Mouse (Mus musculus): ENCODE data around the gene Lpin2. TPM values are rescaled to one million over a fixed set of nuclear protein-coding genes. Genes with fewer than 3 reads are reported as not detected.

The Lpin2 gene
- polyA plus RNA-seq, 1 experiment from 2014 or later: 30.8 TPM

GRCm38 (mm10) chr17:71193485-71193884, 11.1 kb downstream of the Lpin2 start:
- Histone ChIP-seq H3K27ac (ENCODE audit: low read length) (no peak overlapping the region), H3K36me3 (ENCODE audit: control insufficient read depth, insufficient read depth, low read length) (0 out of 2 replicates have a peak, but pooled peaks cover 2% of the 10 kb centered on the region), H3K4me2 (ENCODE audit: low read depth, low read length) (no peak overlapping the region), H3K4me1 (replicated peaks; ENCODE audit: control insufficient read depth, insufficient read depth, low read length) (peaks cover 16% of the 10 kb centered on the region), H3K9me3 (ENCODE audit: control insufficient read depth, low read length) (no peaks in the 10 kb centered on the region), H3K4me3 (ENCODE audit: low read length) (no peak overlapping the region), H3K9ac (ENCODE audit: low read length) (no peak overlapping the region), H3K27me3 (ENCODE audit: control insufficient read depth, insufficient read depth, low read depth, low read length) (no peaks in the 10 kb centered on the region)
- 38% methylated on average over 1 of the region's 1 CpGs for WGBS
- no peak for ATAC-seq (ENCODE audit: low read depth)

GRCm38 (mm10) chr17:71194906-71195632, 12.7 kb downstream of the Lpin2 start:
- no peak overlapping the region for H3K27ac ChIP-seq (ENCODE audit: low read length)

GRCm38 (mm10) chr17:71195633-71196391, 13.5 kb downstream of the Lpin2 start:
- peak overlapping the region; percentile 36 for H3K4me3 ChIP-seq (ENCODE audit: low read length)

More at GRCm38 (mm10) chr17:71194906-71195632, 12.7 kb downstream of the Lpin2 start:
- Histone ChIP-seq H3K9ac (ENCODE audit: low read length) (0 out of 2 replicates have a peak overlapping the region, but pooled peaks have one; percentile 6), H3K36me3 (ENCODE audit: control insufficient read depth, insufficient read depth, low read length) (0 out of 2 replicates have a peak, but pooled peaks cover 2% of the 10 kb centered on the region), H3K9me3 (ENCODE audit: control insufficient read depth, low read length) (no peaks in the 10 kb centered on the region), H3K4me1 (replicated peaks; ENCODE audit: control insufficient read depth, insufficient read depth, low read length) (peaks cover 16% of the 10 kb centered on the region), H3K4me2 (ENCODE audit: low read depth, low read length) (peak overlapping the region; percentile 57; the same call in 1 of the 2 replicates), H3K4me3 (ENCODE audit: low read length) (no peak overlapping the region), H3K27me3 (ENCODE audit: control insufficient read depth, insufficient read depth, low read depth, low read length) (no peaks in the 10 kb centered on the region)
- WGBS: 50% methylated on average over 3 of the region's 3 CpGs
- ATAC-seq (ENCODE audit: low read depth): no peak

GRCm38 (mm10) chr17:71196415-71196814, 14.1 kb downstream of the Lpin2 start:
- Histone ChIP-seq H3K27me3 (ENCODE audit: control insufficient read depth, insufficient read depth, low read depth, low read length) (no peaks in the 10 kb centered on the region), H3K4me1 (replicated peaks; ENCODE audit: control insufficient read depth, insufficient read depth, low read length) (peaks cover 11% of the 10 kb centered on the region), H3K27ac (ENCODE audit: low read length) (no peak overlapping the region), H3K4me2 (ENCODE audit: low read depth, low read length) (no peak overlapping the region), H3K9ac (ENCODE audit: low read length) (no peak overlapping the region), H3K4me3 (ENCODE audit: low read length) (no peak overlapping the region), H3K36me3 (ENCODE audit: control insufficient read depth, insufficient read depth, low read length) (0 out of 2 replicates have a peak, but pooled peaks cover 2% of the 10 kb centered on the region), H3K9me3 (ENCODE audit: control insufficient read depth, low read length) (no peaks in the 10 kb centered on the region)
- WGBS: 57% methylated on average over 3 of the region's 3 CpGs
- no peak for ATAC-seq (ENCODE audit: low read depth)

More at GRCm38 (mm10) chr17:71195633-71196391, 13.5 kb downstream of the Lpin2 start:
- no peaks in the 10 kb centered on the region for H3K9me3 ChIP-seq (ENCODE audit: control insufficient read depth, low read length)
- 0 out of 2 replicates have a peak overlapping the region, but pooled peaks have one; percentile 6 for H3K9ac ChIP-seq (ENCODE audit: low read length)
- no peak overlapping the region for H3K27ac ChIP-seq (ENCODE audit: low read length)
- H3K36me3 ChIP-seq (ENCODE audit: control insufficient read depth, insufficient read depth, low read length): 0 out of 2 replicates have a peak, but pooled peaks cover 2% of the 10 kb centered on the region
- WGBS: 23% methylated on average over 10 of the region's 10 CpGs
- peak overlapping the region; percentile 57 for H3K4me2 ChIP-seq (ENCODE audit: low read depth, low read length)
- H3K4me1 ChIP-seq (replicated peaks; ENCODE audit: control insufficient read depth, insufficient read depth, low read length): peaks cover 13% of the 10 kb centered on the region
- H3K27me3 ChIP-seq (ENCODE audit: control insufficient read depth, insufficient read depth, low read depth, low read length): no peaks in the 10 kb centered on the region
- ATAC-seq (ENCODE audit: low read depth): peak; percentile 51

GRCm38 (mm10) chr17:71199346-71199745, 17.0 kb downstream of the Lpin2 start:
- ATAC-seq (ENCODE audit: low read depth): no peak
- Histone ChIP-seq H3K4me3 (ENCODE audit: low read length) (no peak overlapping the region), H3K36me3 (ENCODE audit: control insufficient read depth, insufficient read depth, low read length) (0 out of 2 replicates have a peak, but pooled peaks cover 2% of the 10 kb centered on the region), H3K9me3 (ENCODE audit: control insufficient read depth, low read length) (no peaks in the 10 kb centered on the region), H3K9ac (ENCODE audit: low read length) (no peak overlapping the region), H3K27me3 (ENCODE audit: control insufficient read depth, insufficient read depth, low read depth, low read length) (no peaks in the 10 kb centered on the region), H3K27ac (ENCODE audit: low read length) (no peak overlapping the region), H3K4me2 (ENCODE audit: low read depth, low read length) (no peak overlapping the region), H3K4me1 (replicated peaks; ENCODE audit: control insufficient read depth, insufficient read depth, low read length) (peaks cover 13% of the 10 kb centered on the region)
- WGBS: 62% methylated on average over 3 of the region's 3 CpGs

GRCm38 (mm10) chr17:71202136-71202535, 19.8 kb downstream of the Lpin2 start:
- no peak for ATAC-seq (ENCODE audit: low read depth)
- H3K4me3 ChIP-seq (ENCODE audit: low read length): no peak overlapping the region
- no peaks in the 10 kb centered on the region for H3K9me3 ChIP-seq (ENCODE audit: control insufficient read depth, low read length)
- H3K9ac ChIP-seq (ENCODE audit: low read length): no peak overlapping the region
- no peaks in the 10 kb centered on the region for H3K27me3 ChIP-seq (ENCODE audit: control insufficient read depth, insufficient read depth, low read depth, low read length)
- WGBS: 76% methylated on average over 4 of the region's 4 CpGs
- H3K4me1 ChIP-seq (replicated peaks; ENCODE audit: control insufficient read depth, insufficient read depth, low read length): peaks cover 2% of the 10 kb centered on the region; the same call in 1 of the 2 replicates
- H3K4me2 ChIP-seq (ENCODE audit: low read depth, low read length): no peak overlapping the region
- H3K27ac ChIP-seq (ENCODE audit: low read length): no peak overlapping the region
- H3K36me3 ChIP-seq (ENCODE audit: control insufficient read depth, insufficient read depth, low read length): 0 out of 2 replicates have a peak, but pooled peaks cover 2% of the 10 kb centered on the region

GRCm38 (mm10) chr17:71203998-71204808, 21.8 kb downstream of the Lpin2 start:
- Histone ChIP-seq H3K27me3 (ENCODE audit: control insufficient read depth, insufficient read depth, low read depth, low read length) (no peaks in the 10 kb centered on the region), H3K9ac (ENCODE audit: low read length) (no peak overlapping the region), H3K4me1 (replicated peaks; ENCODE audit: control insufficient read depth, insufficient read depth, low read length) (peaks cover 2% of the 10 kb centered on the region; the same call in 1 of the 2 replicates), H3K36me3 (ENCODE audit: control insufficient read depth, insufficient read depth, low read length) (0 out of 2 replicates have a peak, but pooled peaks cover 2% of the 10 kb centered on the region), H3K9me3 (ENCODE audit: control insufficient read depth, low read length) (no peaks in the 10 kb centered on the region), H3K4me3 (ENCODE audit: low read length) (no peak overlapping the region), H3K27ac (ENCODE audit: low read length) (no peak overlapping the region), H3K4me2 (ENCODE audit: low read depth, low read length) (no peak overlapping the region)
- WGBS: 75% methylated on average over 9 of the region's 9 CpGs
- ATAC-seq (ENCODE audit: low read depth): no peak

GRCm38 (mm10) chr17:71204809-71205091, 22.4 kb downstream of the Lpin2 start:
- no peak overlapping the region for H3K4me3 ChIP-seq (ENCODE audit: low read length)
- H3K4me2 ChIP-seq (ENCODE audit: low read depth, low read length): no peak overlapping the region
- H3K9me3 ChIP-seq (ENCODE audit: control insufficient read depth, low read length): no peaks in the 10 kb centered on the region
- peaks cover 2% of the 10 kb centered on the region; the same call in 1 of the 2 replicates for H3K4me1 ChIP-seq (replicated peaks; ENCODE audit: control insufficient read depth, insufficient read depth, low read length)
- no peaks in the 10 kb centered on the region for H3K27me3 ChIP-seq (ENCODE audit: control insufficient read depth, insufficient read depth, low read depth, low read length)
- H3K9ac ChIP-seq (ENCODE audit: low read length): no peak overlapping the region
- 0 out of 2 replicates have a peak, but pooled peaks cover 2% of the 10 kb centered on the region for H3K36me3 ChIP-seq (ENCODE audit: control insufficient read depth, insufficient read depth, low read length)
- ATAC-seq (ENCODE audit: low read depth): no peak
- H3K27ac ChIP-seq (ENCODE audit: low read length): no peak overlapping the region
- 67% methylated on average over 6 of the region's 6 CpGs for WGBS

Measured in lung, embryonic 16.5 days (tissue).